Mouse (Mus musculus): ENCODE measurements around the gene Prkra. TPM values are rescaled to one million over a fixed set of nuclear protein-coding genes. Genes with fewer than 3 reads are reported as not detected.
A peak's percentile ranks its signal among the peaks of the same experiment; 100 is the strongest.

Gene Prkra
- polyA plus RNA-seq, 1 experiment from 2014 or later, result 93.9 TPM

DNA sequence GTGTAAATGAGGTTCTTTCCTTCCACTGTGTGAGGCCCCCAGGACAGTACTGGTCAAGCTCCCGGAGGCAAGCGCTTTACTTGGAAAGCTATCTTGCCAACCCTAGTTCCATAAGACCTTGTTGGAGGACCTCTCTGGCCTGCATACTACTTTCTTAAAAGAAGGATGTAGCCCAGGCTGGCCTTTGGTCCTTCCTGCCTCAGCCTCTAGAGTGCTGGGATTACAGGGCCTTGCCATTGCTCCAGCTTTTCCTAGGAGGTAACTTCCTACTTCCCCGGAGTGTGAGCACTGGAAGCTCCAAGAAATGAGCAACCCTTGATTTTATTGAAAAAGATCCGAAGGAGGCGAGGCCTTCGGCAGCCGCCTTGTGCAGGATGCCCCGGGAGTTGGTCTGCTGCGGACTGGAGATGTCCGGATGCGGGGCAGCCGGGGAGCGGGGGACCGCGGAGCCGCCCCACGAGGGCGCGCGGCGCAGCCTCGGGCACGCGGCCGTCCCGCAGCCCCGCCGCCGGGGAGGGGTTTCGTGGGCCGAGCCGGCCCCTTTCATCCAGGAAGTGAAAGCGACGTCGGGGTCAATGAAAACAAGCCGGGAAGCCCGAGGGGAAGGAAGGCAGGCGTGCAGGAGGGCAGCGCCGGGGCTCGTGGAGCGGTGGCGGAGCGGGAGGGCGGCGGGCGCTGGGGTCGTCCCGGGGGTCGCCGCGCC is 27.1 kb upstream of the Prkra start, which contains the start of gene Plekha3:
Gene Plekha3, plus strand, starts transcription at position 557 of the 703 bp plus-strand sequence.
- peaks cover 37% of the 10 kb centered on the region for H3K4me1 ChIP-seq
- peak within 1 kb of the TSS; percentile 89 for H3K9ac ChIP-seq
- peak within 1 kb of the TSS; percentile 68 for H3K4me2 ChIP-seq
- no peaks in the 10 kb centered on the region for H3K27me3 ChIP-seq
- H3K27ac ChIP-seq, result peak within 1 kb of the TSS; percentile 81
- peaks cover 4% of the 10 kb centered on the region; the same call in 1 of the 2 replicates for H3K36me3 ChIP-seq (replicated peaks)
- 4% methylated on average over 45 of the region's 52 CpGs for WGBS
- H3K4me3 ChIP-seq (replicated peaks), result peak within 1 kb of the TSS; percentile 77
- H3K9me3 ChIP-seq, result no peaks in the 10 kb centered on the region
- ATAC-seq (ENCODE audit: low FRiP score), result peak; percentile 78

DNA sequence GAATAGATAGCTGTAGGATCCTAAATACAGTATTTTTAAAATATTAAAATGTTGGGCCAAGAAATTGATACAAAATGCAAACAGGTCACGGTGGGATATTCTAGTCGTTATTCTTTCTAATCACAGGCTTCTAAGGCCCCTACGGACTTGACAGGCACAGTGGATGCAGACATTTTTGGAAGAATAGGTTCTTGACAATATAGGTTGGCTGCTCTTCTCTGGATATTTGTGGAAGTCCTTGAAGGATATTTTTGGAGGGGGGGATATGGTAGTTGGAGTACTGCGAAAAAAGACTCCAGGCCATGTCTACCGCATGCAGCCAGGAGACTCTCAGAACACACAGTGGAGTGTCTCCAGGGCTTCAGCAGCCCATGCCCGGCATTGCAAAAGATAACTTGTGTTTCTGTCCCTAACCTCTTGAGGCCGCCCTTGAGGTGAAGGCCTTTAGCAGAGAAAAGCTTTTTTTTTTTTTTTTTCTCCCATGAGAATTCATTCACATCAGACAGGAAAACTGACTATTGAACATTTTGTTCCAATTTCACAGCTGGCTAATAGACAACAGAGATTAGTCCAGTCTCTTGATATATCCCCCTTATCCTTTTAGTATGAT is 25.8 kb upstream of the Prkra start:
- ATAC-seq (ENCODE audit: low FRiP score), result no peak

DNA sequence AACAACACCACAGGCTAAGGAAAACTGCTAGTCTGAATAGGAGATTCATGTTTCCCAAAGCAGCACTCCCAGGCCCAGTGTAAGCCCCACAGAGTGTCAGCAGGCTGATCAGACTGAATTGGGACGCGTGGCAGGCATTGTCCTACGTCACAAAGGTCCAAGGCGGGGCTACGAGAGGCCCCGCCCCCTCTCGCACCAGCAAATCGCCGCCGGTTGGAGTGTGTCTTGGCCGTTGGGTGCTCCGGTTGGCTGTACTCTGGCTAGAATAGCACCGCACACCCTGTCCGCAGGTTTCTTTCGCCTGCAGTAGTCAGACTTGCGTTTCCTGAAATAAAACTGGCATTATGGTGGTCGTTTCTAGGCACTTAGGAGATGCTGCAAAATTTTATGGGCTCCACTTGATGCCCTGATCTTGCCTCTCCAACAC is 25.2 kb upstream of the Prkra start, which contains the start of gene Fkbp7:
Gene Fkbp7, minus strand, starts transcription at position 151 of the 427 bp plus-strand sequence.
- ATAC-seq (ENCODE audit: low FRiP score), result peak; percentile 95
- H3K27ac ChIP-seq, result peak within 1 kb of the TSS; percentile 74
- H3K27me3 ChIP-seq, result no peaks in the 10 kb centered on the region
- H3K4me3 ChIP-seq (replicated peaks), result peak within 1 kb of the TSS; percentile 44
- peak within 1 kb of the TSS; percentile 57 for H3K4me2 ChIP-seq
- no peaks in the 10 kb centered on the region for H3K36me3 ChIP-seq (replicated peaks)
- H3K9me3 ChIP-seq, result no peaks in the 10 kb centered on the region
- WGBS, result under 1% methylated on average over 17 of the region's 17 CpGs
- peaks cover 37% of the 10 kb centered on the region for H3K4me1 ChIP-seq
- H3K9ac ChIP-seq, result peak within 1 kb of the TSS; percentile 47

More for the DNA sequence above, 25.8 kb upstream of the Prkra start:
- Histone ChIP-seq H3K4me1 (peaks cover 37% of the 10 kb centered on the region), H3K9me3 (no peaks in the 10 kb centered on the region), H3K27me3 (no peaks in the 10 kb centered on the region), H3K9ac (0 out of 2 replicates have a peak overlapping the region, but pooled peaks have one; percentile 47), H3K36me3 (replicated peaks) (peaks cover under 1% of the 10 kb centered on the region; the same call in 1 of the 2 replicates), H3K4me2 (peak overlapping the region; percentile 57), H3K27ac (0 out of 2 replicates have a peak overlapping the region, but pooled peaks have one; percentile 74), H3K4me3 (replicated peaks) (peak overlapping the region; percentile 44; the same call in 1 of the 2 replicates)
- WGBS, result 44% methylated on average over 7 of the region's 7 CpGs

DNA sequence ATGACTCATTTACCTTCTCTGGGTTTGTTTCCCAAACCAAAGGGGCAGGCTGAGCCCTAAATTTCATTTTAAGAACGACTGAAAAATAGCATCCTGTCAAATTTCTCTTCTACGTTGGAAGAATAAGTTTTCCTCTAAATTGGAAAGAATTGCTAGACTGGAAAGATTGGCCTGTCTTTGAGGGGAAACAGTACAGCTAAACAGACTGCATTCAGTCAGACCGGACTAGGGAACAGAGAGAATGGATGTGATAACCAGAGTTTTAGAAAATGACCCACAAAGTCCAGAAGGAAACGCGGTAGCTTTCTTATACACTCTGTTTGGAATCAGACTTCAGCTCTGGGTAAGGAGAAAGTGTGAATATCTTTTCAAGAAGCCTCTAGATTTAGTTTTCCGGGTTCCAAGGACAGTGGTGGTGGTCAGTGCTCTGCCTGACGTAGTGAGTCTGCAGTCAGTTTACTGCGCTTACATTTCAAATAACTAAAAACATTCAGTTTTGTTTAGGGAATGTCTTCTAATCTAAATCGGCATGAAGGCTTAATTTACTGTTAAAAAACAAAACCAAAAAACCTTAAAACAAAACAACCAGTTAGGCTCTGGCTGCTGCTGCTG is 24.4 kb upstream of the Prkra start:
- no peaks in the 10 kb centered on the region for H3K27me3 ChIP-seq
- WGBS, result 49% methylated on average over 9 of the region's 9 CpGs
- no peaks in the 10 kb centered on the region for H3K9me3 ChIP-seq
- H3K4me2 ChIP-seq, result peak overlapping the region; percentile 57
- H3K36me3 ChIP-seq (replicated peaks), result no peaks in the 10 kb centered on the region
- no peak for ATAC-seq (ENCODE audit: low FRiP score)
- peak overlapping the region; percentile 44 for H3K4me3 ChIP-seq (replicated peaks)
- H3K9ac ChIP-seq, result peak overlapping the region; percentile 47
- H3K27ac ChIP-seq, result peak overlapping the region; percentile 74
- H3K4me1 ChIP-seq, result peaks cover 32% of the 10 kb centered on the region

DNA sequence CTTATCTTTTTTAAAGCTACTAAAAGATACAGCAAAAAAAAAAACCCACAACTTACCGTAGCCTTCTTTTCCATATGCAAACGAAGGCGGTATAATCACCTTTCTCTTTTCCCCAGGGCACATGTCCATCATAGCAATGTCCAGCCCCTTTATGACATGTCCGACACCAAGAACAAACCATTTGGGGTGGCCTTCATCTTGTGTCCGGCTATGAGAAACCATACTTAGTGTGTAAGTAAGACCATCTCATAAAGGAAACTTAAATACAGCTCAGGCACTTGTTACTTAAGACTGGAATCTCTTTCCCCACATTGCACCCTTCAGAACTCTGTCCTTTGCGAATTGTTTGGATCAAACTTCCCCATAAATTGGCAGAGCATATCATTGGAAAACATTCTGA is 23.8 kb upstream of the Prkra start:
- no peaks in the 10 kb centered on the region for H3K36me3 ChIP-seq (replicated peaks)
- peak overlapping the region; percentile 47; the same call in 1 of the 2 replicates for H3K9ac ChIP-seq
- H3K4me3 ChIP-seq (replicated peaks), result peak overlapping the region; percentile 44; the same call in 1 of the 2 replicates
- peaks cover 28% of the 10 kb centered on the region for H3K4me1 ChIP-seq
- ATAC-seq (ENCODE audit: low FRiP score), result no peak
- no peaks in the 10 kb centered on the region for H3K9me3 ChIP-seq
- peak overlapping the region; percentile 57 for H3K4me2 ChIP-seq
- H3K27me3 ChIP-seq, result no peaks in the 10 kb centered on the region
- WGBS, result 92% methylated on average over 6 of the region's 6 CpGs
- no peak overlapping the region for H3K27ac ChIP-seq

DNA sequence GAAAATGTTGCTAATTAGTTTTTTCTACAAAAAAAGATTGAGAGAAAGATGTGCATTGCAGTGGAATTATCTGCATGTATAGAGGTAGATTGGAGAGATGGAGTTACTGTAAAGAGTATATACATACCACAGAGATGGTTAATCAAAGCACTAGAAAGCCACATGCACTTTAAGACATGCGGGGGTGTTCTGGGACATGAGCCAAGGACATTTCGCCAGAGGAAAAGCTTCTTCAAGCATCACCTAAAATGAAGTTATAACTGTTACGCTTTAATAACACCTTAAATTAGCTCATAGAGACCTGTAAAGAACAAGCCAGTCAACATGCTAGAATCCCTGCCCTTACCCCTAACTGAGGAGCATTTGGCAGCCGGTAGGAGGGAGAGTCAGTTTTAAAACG is 19.4 kb upstream of the Prkra start:
- Histone ChIP-seq H3K9me3 (no peaks in the 10 kb centered on the region), H3K27me3 (no peaks in the 10 kb centered on the region), H3K4me3 (replicated peaks) (no peak overlapping the region), H3K36me3 (replicated peaks) (peaks cover 14% of the 10 kb centered on the region), H3K4me2 (no peak overlapping the region), H3K27ac (no peak overlapping the region), H3K4me1 (peaks cover 6% of the 10 kb centered on the region; the same call in 1 of the 2 replicates), H3K9ac (no peak overlapping the region)
- WGBS, result 87% methylated on average over 5 of the region's 5 CpGs
- no peak for ATAC-seq (ENCODE audit: low FRiP score)

DNA sequence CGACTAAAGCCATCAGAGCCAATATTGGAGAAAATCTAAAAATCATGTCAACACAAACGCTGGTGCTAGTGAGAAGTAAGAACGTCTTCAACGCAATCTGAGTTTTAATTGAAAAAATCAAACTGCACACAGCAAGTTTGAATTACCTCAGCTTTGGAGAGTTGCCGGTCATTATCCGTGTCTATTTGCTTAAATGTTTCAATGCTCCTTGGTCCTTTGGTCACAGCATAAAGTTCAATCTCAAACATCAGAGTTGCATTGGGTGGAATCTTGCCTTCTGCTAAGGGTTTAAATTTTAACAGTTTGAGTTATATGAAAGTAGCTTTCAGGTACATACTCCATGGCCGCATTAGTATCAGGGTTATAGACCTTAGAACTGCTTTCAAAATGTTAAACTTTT is 17.7 kb upstream of the Prkra start:
- no peaks in the 10 kb centered on the region for H3K27me3 ChIP-seq
- H3K27ac ChIP-seq, result no peak overlapping the region
- no peak overlapping the region for H3K4me2 ChIP-seq
- no peak overlapping the region for H3K9ac ChIP-seq
- no peaks in the 10 kb centered on the region for H3K9me3 ChIP-seq
- no peak overlapping the region for H3K4me3 ChIP-seq (replicated peaks)
- H3K4me1 ChIP-seq, result no peaks in the 10 kb centered on the region
- 93% methylated on average over 7 of the region's 7 CpGs for WGBS
- H3K36me3 ChIP-seq (replicated peaks), result peaks cover 14% of the 10 kb centered on the region
- ATAC-seq (ENCODE audit: low FRiP score), result no peak

DNA sequence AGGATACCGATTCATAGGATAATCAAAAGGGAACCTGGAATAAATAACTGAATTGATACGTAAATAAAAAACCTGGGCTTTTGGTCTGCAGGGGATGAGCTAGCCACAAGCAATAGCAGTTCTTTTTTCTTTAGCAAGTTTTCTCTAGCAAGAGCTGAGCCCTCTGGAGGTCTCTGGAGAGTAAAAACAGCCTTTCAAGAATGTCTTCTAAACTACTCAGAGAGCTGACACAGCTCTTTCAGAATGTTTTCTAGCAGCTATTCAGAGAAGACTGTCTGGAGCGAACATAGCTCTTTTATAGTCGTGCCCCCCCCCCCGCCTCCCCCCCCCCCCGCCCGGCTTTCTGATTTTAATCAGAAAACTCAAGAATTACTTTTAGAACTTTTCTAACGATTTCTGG is 11.6 kb upstream of the Prkra start:
- no peak overlapping the region for H3K9ac ChIP-seq
- H3K27me3 ChIP-seq, result no peaks in the 10 kb centered on the region
- H3K9me3 ChIP-seq, result no peaks in the 10 kb centered on the region
- peaks cover 7% of the 10 kb centered on the region for H3K36me3 ChIP-seq (replicated peaks)
- H3K4me3 ChIP-seq (replicated peaks), result no peak overlapping the region
- H3K27ac ChIP-seq, result no peak overlapping the region
- 62% methylated on average over 4 of the region's 8 CpGs for WGBS
- no peaks in the 10 kb centered on the region for H3K4me1 ChIP-seq
- no peak for ATAC-seq (ENCODE audit: low FRiP score)
- no peak overlapping the region for H3K4me2 ChIP-seq

DNA sequence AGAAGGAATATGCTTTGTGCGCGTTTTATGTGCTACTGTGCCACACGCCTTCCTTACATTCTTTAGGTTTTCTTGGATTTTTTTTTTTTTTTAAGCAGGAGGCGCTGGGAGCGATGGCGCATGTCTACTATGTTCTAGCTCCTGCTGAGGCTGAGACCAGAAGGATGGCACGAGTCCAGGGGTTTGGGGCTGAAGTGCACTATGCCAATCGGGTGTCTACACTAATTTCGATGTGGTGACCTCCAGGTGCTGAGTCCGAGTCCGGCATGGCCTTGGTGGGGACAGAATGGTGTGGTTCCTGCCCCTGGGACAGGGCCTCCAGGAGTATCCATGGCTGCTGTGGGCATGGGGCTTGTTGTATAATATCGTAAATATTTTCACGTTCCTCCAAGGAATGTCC is 10.7 kb upstream of the Prkra start:
- H3K4me2 ChIP-seq, result no peak overlapping the region
- no peak overlapping the region for H3K27ac ChIP-seq
- no peaks in the 10 kb centered on the region for H3K9me3 ChIP-seq
- no peak overlapping the region for H3K4me3 ChIP-seq (replicated peaks)
- H3K36me3 ChIP-seq (replicated peaks), result no peaks in the 10 kb centered on the region; the same call in 1 of the 2 replicates
- no peaks in the 10 kb centered on the region for H3K27me3 ChIP-seq
- no peak for ATAC-seq (ENCODE audit: low FRiP score)
- H3K4me1 ChIP-seq, result no peaks in the 10 kb centered on the region
- H3K9ac ChIP-seq, result no peak overlapping the region
- WGBS, result 85% methylated on average over 13 of the region's 13 CpGs

DNA sequence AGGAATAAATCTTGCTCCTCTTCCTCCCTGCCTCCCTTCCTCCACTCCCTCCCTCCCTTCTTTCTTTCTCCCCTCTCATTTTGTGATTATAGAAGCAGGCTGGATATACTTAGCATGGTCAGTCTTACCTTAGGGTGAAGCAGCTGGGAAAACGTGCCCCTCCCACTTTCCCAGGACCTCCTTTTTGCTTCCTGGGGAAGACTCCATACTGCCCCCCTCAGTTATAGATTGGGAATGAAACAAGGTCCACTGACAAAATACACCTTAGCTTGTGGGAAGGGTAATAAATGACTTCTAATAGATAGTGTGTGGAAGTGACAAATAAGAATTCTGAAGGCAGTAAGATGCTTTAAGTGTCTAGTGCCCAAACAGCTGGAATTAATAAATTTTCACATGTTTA is 8.2 kb upstream of the Prkra start:
- H3K9me3 ChIP-seq, result no peaks in the 10 kb centered on the region
- H3K4me3 ChIP-seq (replicated peaks), result no peak overlapping the region
- no peak for ATAC-seq (ENCODE audit: low FRiP score)
- 19% methylated on average over 1 of the region's 1 CpGs for WGBS
- no peak overlapping the region for H3K27ac ChIP-seq
- no peak overlapping the region for H3K4me2 ChIP-seq
- no peak overlapping the region for H3K9ac ChIP-seq
- H3K4me1 ChIP-seq, result no peaks in the 10 kb centered on the region
- H3K36me3 ChIP-seq (replicated peaks), result no peaks in the 10 kb centered on the region
- H3K27me3 ChIP-seq, result no peaks in the 10 kb centered on the region

DNA sequence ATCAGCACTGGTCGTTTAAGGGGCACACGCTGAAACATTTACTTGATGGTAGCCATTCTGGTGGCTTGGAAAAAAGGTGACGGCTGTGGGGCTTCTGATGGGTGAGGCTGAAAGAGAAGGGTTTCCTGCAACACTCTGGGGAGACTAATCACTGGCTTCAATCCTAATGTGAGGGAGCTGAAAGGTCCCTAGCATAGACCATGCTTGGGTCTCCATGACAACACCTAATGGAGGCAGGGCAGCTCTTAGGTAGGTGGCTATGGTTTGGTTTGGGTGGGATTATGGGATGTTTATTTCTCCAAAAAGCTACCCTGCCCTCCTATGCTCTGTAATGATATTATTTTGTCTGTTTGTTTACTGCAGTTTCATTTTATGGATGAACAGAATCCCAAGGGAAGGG is 7.6 kb upstream of the Prkra start:
- Histone ChIP-seq H3K9ac (no peak overlapping the region), H3K36me3 (replicated peaks) (no peaks in the 10 kb centered on the region), H3K4me3 (replicated peaks) (no peak overlapping the region), H3K4me1 (no peaks in the 10 kb centered on the region), H3K27me3 (no peaks in the 10 kb centered on the region), H3K9me3 (no peaks in the 10 kb centered on the region), H3K27ac (no peak overlapping the region), H3K4me2 (no peak overlapping the region)
- no peak for ATAC-seq (ENCODE audit: low FRiP score)
- 78% methylated on average over 3 of the region's 3 CpGs for WGBS

DNA sequence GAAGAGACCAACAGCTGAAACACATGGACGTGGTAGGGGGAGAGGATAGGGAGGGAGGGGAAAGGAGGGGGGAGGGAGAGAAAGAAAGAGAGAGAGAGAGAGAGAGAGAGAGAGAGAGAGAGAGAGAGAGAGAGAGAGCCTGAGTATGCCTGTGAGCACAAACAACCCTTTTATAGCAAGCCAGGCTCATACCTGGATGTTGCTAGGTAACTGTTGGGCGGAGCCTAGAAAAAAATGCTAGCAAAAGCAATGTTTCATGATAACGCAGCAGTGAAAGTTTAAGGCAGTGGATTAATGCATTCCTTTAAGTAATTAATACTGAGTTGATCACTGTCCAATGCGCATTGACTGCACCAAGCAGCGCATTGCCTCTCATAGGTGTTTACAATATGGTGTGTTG is 6.8 kb upstream of the Prkra start:
- WGBS, result 75% methylated on average over 5 of the region's 5 CpGs
- Histone ChIP-seq H3K4me1 (no peaks in the 10 kb centered on the region), H3K36me3 (replicated peaks) (no peaks in the 10 kb centered on the region), H3K4me2 (no peak overlapping the region), H3K9me3 (no peaks in the 10 kb centered on the region), H3K9ac (no peak overlapping the region), H3K4me3 (replicated peaks) (no peak overlapping the region), H3K27ac (no peak overlapping the region), H3K27me3 (no peaks in the 10 kb centered on the region)
- ATAC-seq (ENCODE audit: low FRiP score), result no peak
